Mouse (Mus musculus) cerebellum, adult 2 months (tissue): ENCODE measurements around the gene Ube2l6.

Source experiments
- CTCF ChIP-seq: fragments of 200-500 bp; IDR thresholded peaks from 2 replicates; pipeline ENCODE4 v1.5.1; 2011; ENCODE audit warnings: low read depth, mild to moderate bottlenecking, control low read depth, low read length, moderate library complexity, borderline replicate concordance; ENCODE audit not compliant: insufficient read depth
- POLR2A ChIP-seq: fragments of 200-500 bp; IDR thresholded peaks from 2 replicates; pipeline ENCODE4 v1.6.1; 2011; ENCODE audit warnings: low read length, control low read depth, borderline replicate concordance; ENCODE audit not compliant: insufficient read depth

- no peak for TF ChIP-seq CTCF
- TF ChIP-seq POLR2A, result no peak
Measured at GRCm38 (mm10) chr2:84783315-84783714, 15.3 kb upstream of the Ube2l6 start.
